Mouse (Mus musculus) thymus, adult 2 months (tissue): ENCODE results near the gene Itsn2. TPM values are rescaled to one million over a fixed set of nuclear protein-coding genes. Genes with fewer than 3 reads are reported as not detected.

Source experiments
- DNase-seq: peaks from one replicate; pipeline ENCODE4 v3.0.0; 2021
- H3K27ac ChIP-seq: fragments of 200-500 bp; 2 replicates; pipeline ENCODE4 v1.5.1; 2012; ENCODE audit warnings: low read length, control low read depth; ENCODE audit not compliant: control insufficient read depth, insufficient read depth
- H3K27me3 ChIP-seq: fragments of 200-500 bp; 2 replicates; pipeline ENCODE4 v1.6.1; 2012; ENCODE audit warnings: mild to moderate bottlenecking, low read length, moderate library complexity, mixed read lengths; ENCODE audit not compliant: control insufficient read depth, insufficient read depth
- H3K36me3 ChIP-seq: fragments of 200-500 bp; 2 replicates; pipeline ENCODE4 v1.6.1; 2012; ENCODE audit warnings: mild to moderate bottlenecking, low read length, moderate library complexity; ENCODE audit not compliant: control insufficient read depth, insufficient read depth
- H3K4me1 ChIP-seq: fragments of 200-500 bp; replicated peaks from 2 replicates; pipeline ENCODE4 v1.6.1; 2012; ENCODE audit warnings: low read length; ENCODE audit not compliant: control insufficient read depth, insufficient read depth
- H3K4me3 ChIP-seq: fragments of 200-500 bp; 2 replicates; pipeline ENCODE4 v1.5.1; 2012; ENCODE audit warnings: mild to moderate bottlenecking, low read length, control low read depth, moderate library complexity; ENCODE audit not compliant: control insufficient read depth, insufficient read depth
- CTCF ChIP-seq: fragments of 200-500 bp; IDR thresholded peaks from 2 replicates; pipeline ENCODE4 v1.5.1; 2012; ENCODE audit warnings: mild to moderate bottlenecking, control low read depth, low read length, moderate library complexity, borderline replicate concordance; ENCODE audit not compliant: control insufficient read depth, poor library complexity, insufficient read depth; ENCODE audit errors: extremely low read depth
- POLR2A ChIP-seq: fragments of 200-500 bp; IDR thresholded peaks from 2 replicates; pipeline ENCODE4 v1.6.1; 2012; ENCODE audit warnings: mild to moderate bottlenecking, low read length, control low read depth, moderate library complexity; ENCODE audit not compliant: control insufficient read depth, poor library complexity, insufficient read depth; ENCODE audit errors: extremely low read depth
- WGBS: fragments of 180-500 bp; shearing (Covaris S2); methylation state at CpG from one replicate; pipeline ENCODE4 v1.1.7; 2018; 5-methylcytosine and 5-hydroxymethylcytosine counted together
- polyA plus RNA-seq: library from polyadenylated mRNA; depleted of rRNA; stranded (reverse); fragments of >200 nt; gene quantifications from 2 replicates; pipeline ENCODE4 v1.2.3, GENCODE M21; 2012

Gene Itsn2
- polyA plus RNA-seq, 1 experiment, result 62.9 TPM

GRCm38 (mm10) chr12:4638438-4638837 is 46.0 kb downstream of the Itsn2 start:
- Histone ChIP-seq H3K4me1 (no peaks in the 10 kb centered on the region), H3K27ac (no peak overlapping the region), H3K27me3 (no peaks in the 10 kb centered on the region), H3K36me3 (peaks cover 84% of the 10 kb centered on the region), H3K4me3 (no peak overlapping the region)
- WGBS, result 100% methylated on average over 1 of the region's 1 CpGs
- DNase-seq, result no peak
- TF ChIP-seq POLR2A, result no peak
- no peak for TF ChIP-seq CTCF

GRCm38 (mm10) chr12:4640737-4641136 is 48.3 kb downstream of the Itsn2 start:
- Histone ChIP-seq H3K27ac (no peak overlapping the region), H3K4me1 (no peaks in the 10 kb centered on the region), H3K27me3 (no peaks in the 10 kb centered on the region), H3K4me3 (no peak overlapping the region), H3K36me3 (peaks cover 73% of the 10 kb centered on the region)
- TF ChIP-seq POLR2A, result no peak
- no peak for TF ChIP-seq CTCF
- no peak for DNase-seq
- WGBS, result 98% methylated on average over 1 of the region's 1 CpGs

GRCm38 (mm10) chr12:4656813-4657212 is 64.4 kb downstream of the Itsn2 start:
- H3K4me3 ChIP-seq, result no peak overlapping the region
- TF ChIP-seq POLR2A (no peak), CTCF (no peak)
- no peak for DNase-seq
- no peaks in the 10 kb centered on the region for H3K4me1 ChIP-seq
- H3K27me3 ChIP-seq, result no peaks in the 10 kb centered on the region
- no peak overlapping the region for H3K27ac ChIP-seq
- WGBS, result 95% methylated on average over 2 of the region's 2 CpGs
- peaks cover 45% of the 10 kb centered on the region for H3K36me3 ChIP-seq

- DNase-seq, result no peak
- Histone ChIP-seq H3K27me3 (no peaks in the 10 kb centered on the region), H3K27ac (no peak overlapping the region; the same call in 1 of the 2 replicates), H3K4me1 (no peaks in the 10 kb centered on the region), H3K4me3 (no peak overlapping the region), H3K36me3 (peaks cover 58% of the 10 kb centered on the region)
- WGBS, result 74% methylated on average over 7 of the region's 7 CpGs
- no peak for TF ChIP-seq POLR2A
- TF ChIP-seq CTCF, result no peak
These were observed 72.7 kb downstream of the Itsn2 start for GRCm38 (mm10) chr12:4664929-4665674.

- no peak for TF ChIP-seq POLR2A
- no peak for TF ChIP-seq CTCF
- DNase-seq, result no peak
- Histone ChIP-seq H3K4me3 (no peak overlapping the region), H3K4me1 (no peaks in the 10 kb centered on the region), H3K27me3 (no peaks in the 10 kb centered on the region), H3K36me3 (peaks cover 59% of the 10 kb centered on the region), H3K27ac (no peak overlapping the region)
- WGBS, result 97% methylated on average over 5 of the region's 5 CpGs
These were observed 73.2 kb downstream of the Itsn2 start for GRCm38 (mm10) chr12:4665675-4666037.

- no peak for DNase-seq
- no peaks in the 10 kb centered on the region for H3K4me1 ChIP-seq
- TF ChIP-seq POLR2A, result no peak
- TF ChIP-seq CTCF, result no peak
- H3K4me3 ChIP-seq, result no peak overlapping the region
- H3K27ac ChIP-seq, result no peak overlapping the region
- no peaks in the 10 kb centered on the region for H3K27me3 ChIP-seq
- 100% methylated on average over 1 of the region's 1 CpGs for WGBS
- H3K36me3 ChIP-seq, result peaks cover 69% of the 10 kb centered on the region
These were observed 83.9 kb downstream of the Itsn2 start for GRCm38 (mm10) chr12:4676336-4676735.
